Mouse (Mus musculus) thymus, adult 2 months (tissue): Measurements from ENCODE around the gene Macf1.

Experiments
- CTCF ChIP-seq: fragments of 200-500 bp; IDR thresholded peaks from 2 replicates; pipeline ENCODE4 v1.5.1; 2012; ENCODE audit warnings: mild to moderate bottlenecking, control low read depth, low read length, moderate library complexity, borderline replicate concordance; ENCODE audit not compliant: control insufficient read depth, poor library complexity, insufficient read depth; ENCODE audit errors: extremely low read depth
- POLR2A ChIP-seq: fragments of 200-500 bp; IDR thresholded peaks from 2 replicates; pipeline ENCODE4 v1.6.1; 2012; ENCODE audit warnings: mild to moderate bottlenecking, low read length, control low read depth, moderate library complexity; ENCODE audit not compliant: control insufficient read depth, poor library complexity, insufficient read depth; ENCODE audit errors: extremely low read depth

- no peak for TF ChIP-seq CTCF
- no peak for TF ChIP-seq POLR2A
These were observed 270.3 kb downstream of the Macf1 start for GRCm38 (mm10) chr4:123413876-123414275.
